Mouse (Mus musculus) ZHBTc4 (cell line): ENCODE measurements around the gene Cyp3a44.
"Not testable (repeated sequence)": the region's sequence is repeated elsewhere in the genome, so short reads cannot be mapped to it uniquely, and the experiment has no call there.

Experiments used
- DNase-seq: peaks from one replicate; pipeline ENCODE4 v3.0.0-alpha.2; 2011; ENCODE audit warnings: low read depth, low spot score

Cyp3a44 gene

GRCm38 (mm10) chr5:145805796-145806195, at the start of gene Cyp3a44:
Cyp3a44 (minus strand) TSS chr5:145805874.
- not testable (repeated sequence) for DNase-seq

- DNase-seq = not testable (repeated sequence)
Observed at GRCm38 (mm10) chr5:145800229-145800628, 5.4 kb downstream of the Cyp3a44 start.

- DNase-seq = not testable (repeated sequence)
Observed at GRCm38 (mm10) chr5:145793232-145793631, 12.4 kb downstream of the Cyp3a44 start.

GRCm38 (mm10) chr5:145737512-145737911, 68.2 kb downstream of the Cyp3a44 start:
- not testable (repeated sequence) for DNase-seq
